Mouse (Mus musculus) heart, postnatal 0 days (tissue): ENCODE measurements around the gene D10Wsu102e. TPM values are rescaled to one million over a fixed set of nuclear protein-coding genes. Genes with fewer than 3 reads are reported as not detected.

Source experiments
- ATAC-seq: fragments of 200-750 bp; cut with Nextera tagmentation; 2 replicates; pipeline ENCODE4 v1.8.0; 2017; ENCODE audit warnings: low read depth, moderate number of reproducible peaks, moderate library complexity; ENCODE audit not compliant: insufficient read depth
- DNase-seq: peaks from one replicate; pipeline ENCODE4 v3.0.0-alpha.2; 2016; ENCODE audit warnings: low spot score
- H3K27ac ChIP-seq: fragments of 300-500 bp; sonication (generic); 2 replicates; pipeline ENCODE4 v1.5.1; 2014; ENCODE audit warnings: low read depth, mild to moderate bottlenecking
- H3K27me3 ChIP-seq: fragments of 300-500 bp; sonication (generic); 2 replicates; pipeline ENCODE4 v1.6.1; 2014; ENCODE audit warnings: low read length, mixed read lengths; ENCODE audit not compliant: control insufficient read depth, insufficient read depth
- H3K36me3 ChIP-seq: fragments of 300-500 bp; sonication (generic); replicated peaks from 2 replicates; pipeline ENCODE4 v1.6.1; 2014; ENCODE audit warnings: low read length, mixed read lengths; ENCODE audit not compliant: control insufficient read depth, insufficient read depth
- H3K4me1 ChIP-seq: fragments of 300-500 bp; sonication (generic); 2 replicates; pipeline ENCODE4 v1.6.1; 2014; ENCODE audit warnings: antibody characterized with exemption; ENCODE audit not compliant: control insufficient read depth, insufficient read depth
- H3K4me2 ChIP-seq: fragments of 300-500 bp; sonication (generic); 2 replicates; pipeline ENCODE4 v1.6.1; 2014; ENCODE audit warnings: low read depth, mild to moderate bottlenecking, low read length, moderate library complexity
- H3K4me3 ChIP-seq: fragments of 300-500 bp; sonication (generic); 2 replicates; pipeline ENCODE4 v1.5.1; 2014; ENCODE audit warnings: low read depth, low read length
- H3K9ac ChIP-seq: fragments of 300-500 bp; sonication (generic); replicated peaks from 2 replicates; pipeline ENCODE4 v1.6.1; 2014; ENCODE audit warnings: low read depth, low read length, mixed read lengths
- H3K9me3 ChIP-seq: fragments of 300-500 bp; sonication (generic); replicated peaks from 2 replicates; pipeline ENCODE4 v1.6.1; 2016; ENCODE audit warnings: low read length; ENCODE audit not compliant: control insufficient read depth
- CTCF ChIP-seq: IDR thresholded peaks from 2 replicates; pipeline ENCODE4 v1.5.1; 2016; ENCODE audit warnings: antibody characterized with exemption, control low read depth, low read depth
- EP300 ChIP-seq: IDR thresholded peaks from 2 replicates; pipeline ENCODE4 v1.6.1; 2016; ENCODE audit warnings: antibody characterized with exemption, low read depth
- WGBS: fragments of 180-500 bp; shearing (Covaris S2); extraction: QIAGEN DNeasy Blood & Tissue Kit; methylation state at CpG from one replicate; pipeline ENCODE4 v1.1.7; 2014; 5-methylcytosine and 5-hydroxymethylcytosine counted together
- polyA plus RNA-seq: library from polyadenylated mRNA; unstranded; fragments of >200 nt; fragmentation: Nextera tagmentation; extraction: Ambion mirVana; gene quantifications from 2 replicates; pipeline ENCODE4 v1.2.1, GENCODE M21; 2015
- total RNA-seq: library from RNA; depleted of rRNA; stranded (reverse); fragments of >200 nt; gene quantifications from 2 replicates; pipeline ENCODE4 v1.2.3, GENCODE M21; 2014; ENCODE audit warnings: low replicate concordance

The D10Wsu102e gene
- total and polyA plus RNA-seq, 2 experiments from 2014 or later = 0.18 to 0.88 TPM

GRCm38 (mm10) chr10:83322551-83323100, 37.4 kb upstream of the D10Wsu102e start:
- TF ChIP-seq CTCF (no peak), EP300 (no peak)
- no peaks in the 10 kb centered on the region for H3K9me3 ChIP-seq
- no peaks in the 10 kb centered on the region for H3K27me3 ChIP-seq
- no peak overlapping the region for H3K4me2 ChIP-seq
- no peaks in the 10 kb centered on the region for H3K36me3 ChIP-seq
- ATAC-seq (no peak), DNase-seq (no peak)
- H3K27ac ChIP-seq = no peak overlapping the region
- no peak overlapping the region for H3K9ac ChIP-seq
- 28% methylated on average over 7 of the region's 7 CpGs for WGBS
- no peak overlapping the region for H3K4me3 ChIP-seq
- H3K4me1 ChIP-seq = no peaks in the 10 kb centered on the region

GRCm38 (mm10) chr10:83324871-83325270, 35.1 kb upstream of the D10Wsu102e start:
- WGBS = 66% methylated on average over 3 of the region's 3 CpGs
- no peaks in the 10 kb centered on the region for H3K36me3 ChIP-seq
- no peaks in the 10 kb centered on the region for H3K4me1 ChIP-seq
- H3K27me3 ChIP-seq = no peaks in the 10 kb centered on the region
- no peak overlapping the region for H3K4me3 ChIP-seq
- H3K9me3 ChIP-seq = no peaks in the 10 kb centered on the region
- TF ChIP-seq EP300 (no peak), CTCF (no peak)
- DNase-seq (no peak), ATAC-seq (no peak)
- no peak overlapping the region for H3K27ac ChIP-seq
- H3K9ac ChIP-seq = no peak overlapping the region
- H3K4me2 ChIP-seq = no peak overlapping the region

GRCm38 (mm10) chr10:83325903-83326302, 34.1 kb upstream of the D10Wsu102e start:
- TF ChIP-seq EP300 (no peak), CTCF (no peak)
- 94% methylated on average over 1 of the region's 1 CpGs for WGBS
- H3K9me3 ChIP-seq = no peaks in the 10 kb centered on the region
- no peak overlapping the region for H3K4me3 ChIP-seq
- H3K4me1 ChIP-seq = no peaks in the 10 kb centered on the region
- no peak overlapping the region for H3K4me2 ChIP-seq
- H3K27ac ChIP-seq = no peak overlapping the region
- no peaks in the 10 kb centered on the region for H3K36me3 ChIP-seq
- ATAC-seq (no peak), DNase-seq (no peak)
- no peaks in the 10 kb centered on the region for H3K27me3 ChIP-seq
- H3K9ac ChIP-seq = no peak overlapping the region

- Histone ChIP-seq H3K4me1 (no peaks in the 10 kb centered on the region), H3K4me2 (no peak overlapping the region), H3K27me3 (no peaks in the 10 kb centered on the region), H3K36me3 (no peaks in the 10 kb centered on the region), H3K27ac (no peak overlapping the region), H3K9ac (no peak overlapping the region), H3K9me3 (no peaks in the 10 kb centered on the region), H3K4me3 (no peak overlapping the region)
- ATAC-seq (no peak), DNase-seq (no peak)
- TF ChIP-seq CTCF (no peak), EP300 (no peak)
- 89% methylated on average over 14 of the region's 14 CpGs for WGBS
Observed at GRCm38 (mm10) chr10:83326648-83327285, 33.3 kb upstream of the D10Wsu102e start.

- Histone ChIP-seq H3K9me3 (no peaks in the 10 kb centered on the region), H3K4me1 (no peaks in the 10 kb centered on the region), H3K27me3 (0 out of 2 replicates have a peak, but pooled peaks cover under 1% of the 10 kb centered on the region), H3K36me3 (no peaks in the 10 kb centered on the region), H3K4me3 (no peak overlapping the region), H3K9ac (no peak overlapping the region), H3K4me2 (no peak overlapping the region), H3K27ac (no peak overlapping the region)
- TF ChIP-seq EP300 = no peak
- TF ChIP-seq CTCF = no peak
- no peak for ATAC-seq
- no peak for DNase-seq
- 77% methylated on average over 5 of the region's 5 CpGs for WGBS
Observed at GRCm38 (mm10) chr10:83328791-83329190, 31.2 kb upstream of the D10Wsu102e start.

GRCm38 (mm10) chr10:83330336-83330735, 29.7 kb upstream of the D10Wsu102e start:
- 71% methylated on average over 6 of the region's 6 CpGs for WGBS
- no peak overlapping the region for H3K27ac ChIP-seq
- H3K9me3 ChIP-seq = no peaks in the 10 kb centered on the region
- ATAC-seq = no peak
- H3K4me2 ChIP-seq = no peak overlapping the region
- no peaks in the 10 kb centered on the region for H3K36me3 ChIP-seq
- H3K4me3 ChIP-seq = no peak overlapping the region
- no peak overlapping the region for H3K9ac ChIP-seq
- H3K27me3 ChIP-seq = peaks cover 16% of the 10 kb centered on the region
- H3K4me1 ChIP-seq = no peaks in the 10 kb centered on the region
- TF ChIP-seq EP300 (no peak), CTCF (no peak)
- DNase-seq = no peak
